In genomic region chr14:117681321-117681921, GRCm38 (mm10) we compare ENCODE assay signal across 9 mouse cellular contexts.
A peak's percentile ranks its signal among the peaks of the same experiment; 100 is the strongest.
DNase-seq lines count a peak whose midpoint lies in the region; ATAC-seq and TF ChIP-seq lines count a peak whose summit lies in the region.
"Had no signal": no experiment of that assay in that cellular context is flagged by ENCODE, and none has a peak within 500 bp of the region (broad histone marks: within the 10 kb centered on the region; RNA-seq: fewer than 3 reads in every experiment).

No protein-coding gene starts in this region.

- no peaks in the 10 kb centered on the region for H3K9me3 ChIP-seq in lung, embryonic 15.5 days
- no peaks in the 10 kb centered on the region for H3K9me3 ChIP-seq in heart, postnatal 0 days (replicated peaks; ENCODE audit: control insufficient read depth, low read length)
- H3K9me3 ChIP-seq in neural tube, embryonic 13.5 days, result no peaks in the 10 kb centered on the region

- H3K36me3 ChIP-seq in lung, embryonic 15.5 days, result no peaks in the 10 kb centered on the region
- H3K36me3 ChIP-seq in heart, postnatal 0 days (replicated peaks; ENCODE audit: control insufficient read depth, insufficient read depth, low read length), result no peaks in the 10 kb centered on the region
- H3K36me3 ChIP-seq in neural tube, embryonic 13.5 days, result no peaks in the 10 kb centered on the region

- no peak overlapping the region for H3K27ac ChIP-seq in lung, embryonic 15.5 days
- H3K27ac ChIP-seq in heart, postnatal 0 days (ENCODE audit: low read depth), result peak overlapping the region; percentile 39
- no peak overlapping the region for H3K27ac ChIP-seq in neural tube, embryonic 13.5 days (replicated peaks)

- TF ChIP-seq EP300 in heart, postnatal 0 days (IDR thresholded peaks at IDR 0.05; ENCODE audit: low read depth), result 0 out of 2 replicates have a peak, but pooled peaks have one; percentile 32

- peaks cover 10% of the 10 kb centered on the region for H3K4me1 ChIP-seq in lung, embryonic 15.5 days
- peaks cover 14% of the 10 kb centered on the region for H3K4me1 ChIP-seq in heart, postnatal 0 days (ENCODE audit: control insufficient read depth, insufficient read depth)
- H3K4me1 ChIP-seq in neural tube, embryonic 13.5 days (replicated peaks), result peaks cover 15% of the 10 kb centered on the region

- 22% methylated on average over 5 of the region's 5 CpGs for WGBS in lung, embryonic 15.5 days
- 26% methylated on average over 5 of the region's 5 CpGs for WGBS in heart, postnatal 0 days
- 40% methylated on average over 5 of the region's 5 CpGs for WGBS in neural tube, embryonic 13.5 days

- H3K9ac ChIP-seq in lung, embryonic 15.5 days, result no peak overlapping the region
- H3K9ac ChIP-seq in heart, postnatal 0 days (replicated peaks; ENCODE audit: low read depth, low read length), result no peak overlapping the region
- H3K9ac ChIP-seq in neural tube, embryonic 13.5 days, result no peak overlapping the region

- peak; percentile 22 to 76 for DNase-seq in adrenal gland, adult (ENCODE audit: inconsistent age in 2 of 2, low spot score in 1 of 2)
- DNase-seq in adrenal gland, adult 8-10 months, result no peak
- DNase-seq in lung, postnatal 4 days, result no peak
- DNase-seq in heart, postnatal 0 days (ENCODE audit: low spot score), result peak; percentile 17
- DNase-seq in testis, postnatal 10 days (ENCODE audit: low spot score), result no peak
- no peak for DNase-seq in urinary bladder, postnatal 25 days (ENCODE audit: low spot score)
- DNase-seq: kidney, adult 18-20 months had no signal

- ATAC-seq in lung, embryonic 15.5 days (ENCODE audit: borderline replicate concordance, extremely low read depth, low FRiP score, low TSS enrichment), result peak; percentile 64; the same call in 1 of the 2 replicates
- ATAC-seq in heart, postnatal 0 days (ENCODE audit: insufficient read depth, low read depth), result 0 out of 2 replicates have a peak, but pooled peaks have one; percentile 33
- ATAC-seq in neural tube, embryonic 13.5 days (ENCODE audit: low read depth), result peak; percentile 77

- no peak for TF ChIP-seq CTCF in heart, postnatal 0 days (IDR thresholded peaks at IDR 0.05; ENCODE audit: low read depth)

- no peak overlapping the region for H3K4me3 ChIP-seq in lung, embryonic 15.5 days
- no peak overlapping the region for H3K4me3 ChIP-seq in heart, postnatal 0 days (ENCODE audit: low read depth, low read length)
- no peak overlapping the region for H3K4me3 ChIP-seq in neural tube, embryonic 13.5 days

- no peak overlapping the region for H3K4me2 ChIP-seq in lung, embryonic 15.5 days
- no peak overlapping the region for H3K4me2 ChIP-seq in heart, postnatal 0 days (ENCODE audit: low read depth, low read length)
- no peak overlapping the region for H3K4me2 ChIP-seq in neural tube, embryonic 13.5 days

- no peaks in the 10 kb centered on the region for H3K27me3 ChIP-seq in lung, embryonic 15.5 days
- H3K27me3 ChIP-seq in heart, postnatal 0 days (ENCODE audit: control insufficient read depth, insufficient read depth, low read length), result no peaks in the 10 kb centered on the region
- no peaks in the 10 kb centered on the region for H3K27me3 ChIP-seq in neural tube, embryonic 13.5 days

Comparison
In these comparisons a context has a peak if more than half of its experiments do, and no peak if none do; other contexts are left out.
1. DNase-seq: peak in adrenal gland, adult (2 of 2) and heart, postnatal 0 days (single experiment); none in adrenal gland, adult 8-10 months (single experiment), lung, postnatal 4 days (0 of 2), testis, postnatal 10 days (single experiment) and urinary bladder, postnatal 25 days (single experiment).
2. Peak in every context shown above with its lines, with median percentiles within 50 percentile points of each other: ATAC-seq.